Mouse (Mus musculus) limb, embryonic 13.5 days (tissue): ENCODE measurements around the gene 0610010K14Rik. TPM values are rescaled to one million over a fixed set of nuclear protein-coding genes. Genes with fewer than 3 reads are reported as not detected.

Source experiments
- ATAC-seq: fragments of 200-750 bp; cut with Nextera tagmentation; 2 replicates; pipeline ENCODE4 v1.8.0; 2017; ENCODE audit warnings: low read depth, moderate number of reproducible peaks, moderate TSS enrichment; ENCODE audit not compliant: low FRiP score
- H3K27ac ChIP-seq: fragments of 300-500 bp; sonication (generic); 2 replicates; pipeline ENCODE4 v1.5.1; 2015; ENCODE audit warnings: inconsistent platforms, mild to moderate bottlenecking, moderate library complexity
- H3K27me3 ChIP-seq: fragments of 300-500 bp; sonication (generic); 2 replicates; pipeline ENCODE4 v1.6.1; 2015; ENCODE audit warnings: mild to moderate bottlenecking, inconsistent platforms
- H3K36me3 ChIP-seq: fragments of 300-500 bp; sonication (generic); 2 replicates; pipeline ENCODE4 v1.6.1; 2015; ENCODE audit warnings: inconsistent platforms, mild to moderate bottlenecking, moderate library complexity
- H3K4me1 ChIP-seq: fragments of 300-500 bp; sonication (generic); 2 replicates; pipeline ENCODE4 v1.6.1; 2015; ENCODE audit warnings: inconsistent platforms
- H3K4me2 ChIP-seq: fragments of 300-500 bp; sonication (generic); replicated peaks from 2 replicates; pipeline ENCODE4 v1.6.1; 2015; ENCODE audit warnings: inconsistent platforms, mild to moderate bottlenecking, moderate library complexity
- H3K4me3 ChIP-seq: fragments of 300-500 bp; sonication (generic); 2 replicates; pipeline ENCODE4 v1.5.1; 2015; ENCODE audit warnings: moderate library complexity, mild to moderate bottlenecking, inconsistent platforms
- H3K9ac ChIP-seq: fragments of 300-500 bp; sonication (generic); 2 replicates; pipeline ENCODE4 v1.6.1; 2015; ENCODE audit warnings: mild to moderate bottlenecking, inconsistent platforms
- H3K9me3 ChIP-seq: fragments of 300-500 bp; sonication (generic); 2 replicates; pipeline ENCODE4 v1.6.1; 2016; ENCODE audit warnings: inconsistent platforms
- WGBS: fragments of 180-500 bp; shearing (Covaris S2); methylation state at CpG from one replicate; pipeline ENCODE4 v1.1.7; 2015; 5-methylcytosine and 5-hydroxymethylcytosine counted together
- polyA plus RNA-seq: library from polyadenylated mRNA; unstranded; fragments of >200 nt; fragmentation: Nextera tagmentation; extraction: Ambion mirVana; gene quantifications from 2 replicates; pipeline ENCODE4 v1.2.1, GENCODE M21; 2015

0610010K14Rik gene
- polyA plus RNA-seq, 1 experiment from 2014 or later, result 209 TPM

- Histone ChIP-seq H3K27me3 (peaks cover 84% of the 10 kb centered on the region), H3K4me2 (peak overlapping the region; percentile 59), H3K27ac (no peak overlapping the region), H3K4me3 (peak overlapping the region; percentile 37), H3K9ac (peak overlapping the region; percentile 27; the same call in 1 of the 2 replicates), H3K9me3 (no peaks in the 10 kb centered on the region), H3K36me3 (no peaks in the 10 kb centered on the region), H3K4me1 (peaks cover 14% of the 10 kb centered on the region)
- WGBS, result 3% methylated on average over 18 of the region's 18 CpGs
- no peak for ATAC-seq
Measured at GRCm38 (mm10) chr11:70254337-70254736, 16.6 kb upstream of the 0610010K14Rik start.

- Histone ChIP-seq H3K27me3 (peaks cover 83% of the 10 kb centered on the region), H3K36me3 (no peaks in the 10 kb centered on the region), H3K27ac (no peak overlapping the region), H3K4me2 (no peak overlapping the region), H3K4me3 (no peak overlapping the region), H3K9me3 (no peaks in the 10 kb centered on the region), H3K9ac (no peak overlapping the region), H3K4me1 (peaks cover 14% of the 10 kb centered on the region)
- ATAC-seq, result no peak
- 81% methylated on average over 8 of the region's 8 CpGs for WGBS
Measured at GRCm38 (mm10) chr11:70251853-70252252, 14.1 kb upstream of the 0610010K14Rik start.

- Histone ChIP-seq H3K4me1 (peaks cover 10% of the 10 kb centered on the region), H3K9me3 (no peaks in the 10 kb centered on the region), H3K36me3 (no peaks in the 10 kb centered on the region), H3K9ac (no peak overlapping the region), H3K27me3 (peaks cover 78% of the 10 kb centered on the region), H3K4me2 (no peak overlapping the region), H3K4me3 (no peak overlapping the region), H3K27ac (no peak overlapping the region)
- ATAC-seq, result no peak
- WGBS, result 69% methylated on average over 11 of the region's 11 CpGs
Measured at GRCm38 (mm10) chr11:70250150-70250549, 12.4 kb upstream of the 0610010K14Rik start.

GRCm38 (mm10) chr11:70247136-70247845, 9.6 kb upstream of the 0610010K14Rik start:
- no peak overlapping the region for H3K4me2 ChIP-seq
- H3K27ac ChIP-seq, result no peak overlapping the region
- no peak overlapping the region for H3K9ac ChIP-seq
- no peaks in the 10 kb centered on the region for H3K9me3 ChIP-seq
- 51% methylated on average over 9 of the region's 9 CpGs for WGBS
- H3K4me1 ChIP-seq, result no peaks in the 10 kb centered on the region
- peaks cover 60% of the 10 kb centered on the region for H3K27me3 ChIP-seq
- H3K36me3 ChIP-seq, result no peaks in the 10 kb centered on the region
- no peak overlapping the region for H3K4me3 ChIP-seq
- no peak for ATAC-seq

GRCm38 (mm10) chr11:70242591-70242990, 4.9 kb upstream of the 0610010K14Rik start:
- WGBS, result 67% methylated on average over 11 of the region's 11 CpGs
- H3K4me3 ChIP-seq, result no peak overlapping the region
- H3K9ac ChIP-seq, result no peak overlapping the region
- ATAC-seq, result no peak
- no peaks in the 10 kb centered on the region for H3K36me3 ChIP-seq
- H3K9me3 ChIP-seq, result no peaks in the 10 kb centered on the region
- no peak overlapping the region for H3K4me2 ChIP-seq
- peaks cover 17% of the 10 kb centered on the region for H3K4me1 ChIP-seq
- peaks cover 24% of the 10 kb centered on the region for H3K27me3 ChIP-seq
- no peak overlapping the region for H3K27ac ChIP-seq

- H3K9ac ChIP-seq, result peak within 1 kb of the TSS; percentile 90
- peak; percentile 46 for ATAC-seq
- WGBS, result under 1% methylated on average over 30 of the region's 35 CpGs
- H3K9me3 ChIP-seq, result no peaks in the 10 kb centered on the region
- H3K4me1 ChIP-seq, result peaks cover 31% of the 10 kb centered on the region
- H3K27ac ChIP-seq, result peak within 1 kb of the TSS; percentile 67
- peaks cover 13% of the 10 kb centered on the region for H3K36me3 ChIP-seq
- H3K4me3 ChIP-seq, result peak within 1 kb of the TSS; percentile 95
- H3K4me2 ChIP-seq, result peak within 1 kb of the TSS; percentile 98
- H3K27me3 ChIP-seq, result peaks cover 8% of the 10 kb centered on the region
Measured at GRCm38 (mm10) chr11:70239541-70240279, 2.0 kb upstream of the 0610010K14Rik start, which contains the start of the genes Gm21988 and Rnasek. Gm21988 (minus strand) TSS chr11:70239830. Rnasek (minus strand) TSS chr11:70239842.

- H3K9me3 ChIP-seq, result no peaks in the 10 kb centered on the region
- H3K4me1 ChIP-seq, result peaks cover 38% of the 10 kb centered on the region
- peak overlapping the region; percentile 98 for H3K4me2 ChIP-seq
- H3K27ac ChIP-seq, result peak overlapping the region; percentile 88; the same call in 1 of the 2 replicates
- H3K27me3 ChIP-seq, result no peaks in the 10 kb centered on the region
- peak overlapping the region; percentile 90 for H3K9ac ChIP-seq
- no peak for ATAC-seq
- WGBS, result 13% methylated on average over 23 of the region's 23 CpGs
- H3K4me3 ChIP-seq, result peak overlapping the region; percentile 95
- peaks cover 17% of the 10 kb centered on the region for H3K36me3 ChIP-seq
Measured at GRCm38 (mm10) chr11:70238591-70239440, 1.1 kb upstream of the 0610010K14Rik start.

- Histone ChIP-seq H3K4me1 (peaks cover 54% of the 10 kb centered on the region), H3K9me3 (no peaks in the 10 kb centered on the region)
- WGBS, result 56% methylated on average over 7 of the region's 7 CpGs
Measured at GRCm38 (mm10) chr11:70236717-70237116, 997 bp downstream of the 0610010K14Rik start.

GRCm38 (mm10) chr11:70235254-70235900, 2.3 kb downstream of the 0610010K14Rik start:
- Histone ChIP-seq H3K4me3 (no peak overlapping the region), H3K9ac (no peak overlapping the region), H3K36me3 (peaks cover 17% of the 10 kb centered on the region), H3K4me2 (no peak overlapping the region), H3K27me3 (peaks cover 6% of the 10 kb centered on the region), H3K27ac (no peak overlapping the region), H3K9me3 (no peaks in the 10 kb centered on the region), H3K4me1 (peaks cover 49% of the 10 kb centered on the region)
- WGBS, result 92% methylated on average over 12 of the region's 12 CpGs
- no peak for ATAC-seq

More at GRCm38 (mm10) chr11:70236717-70237116, 997 bp downstream of the 0610010K14Rik start:
- H3K4me3 ChIP-seq, result peak overlapping the region; percentile 95
- H3K4me2 ChIP-seq, result peak overlapping the region; percentile 98
- ATAC-seq, result no peak
- H3K36me3 ChIP-seq, result peaks cover 17% of the 10 kb centered on the region
- no peaks in the 10 kb centered on the region for H3K27me3 ChIP-seq
- H3K9ac ChIP-seq, result peak overlapping the region; percentile 82
- H3K27ac ChIP-seq, result peak overlapping the region; percentile 88; the same call in 1 of the 2 replicates

GRCm38 (mm10) chr11:70234497-70234896, 3.2 kb downstream of the 0610010K14Rik start:
- Histone ChIP-seq H3K27me3 (peaks cover 15% of the 10 kb centered on the region), H3K9me3 (no peaks in the 10 kb centered on the region)
- WGBS, result 86% methylated on average over 8 of the region's 8 CpGs

GRCm38 (mm10) chr11:70234037-70234436, 3.7 kb downstream of the 0610010K14Rik start:
- no peak overlapping the region for H3K27ac ChIP-seq
- no peak for ATAC-seq
- no peaks in the 10 kb centered on the region for H3K9me3 ChIP-seq
- H3K4me1 ChIP-seq, result peaks cover 56% of the 10 kb centered on the region
- 0 out of 2 replicates have a peak overlapping the region, but pooled peaks have one; percentile 8 for H3K9ac ChIP-seq
- H3K27me3 ChIP-seq, result peaks cover 20% of the 10 kb centered on the region
- H3K4me2 ChIP-seq, result no peak overlapping the region
- 58% methylated on average over 5 of the region's 5 CpGs for WGBS
- H3K36me3 ChIP-seq, result peaks cover 17% of the 10 kb centered on the region
- H3K4me3 ChIP-seq, result no peak overlapping the region

More at GRCm38 (mm10) chr11:70234497-70234896, 3.2 kb downstream of the 0610010K14Rik start:
- Histone ChIP-seq H3K27ac (no peak overlapping the region), H3K9ac (0 out of 2 replicates have a peak overlapping the region, but pooled peaks have one; percentile 8), H3K36me3 (peaks cover 17% of the 10 kb centered on the region), H3K4me1 (peaks cover 53% of the 10 kb centered on the region), H3K4me2 (no peak overlapping the region), H3K4me3 (no peak overlapping the region)
- ATAC-seq, result no peak
